Mouse (Mus musculus) lung, adult 2 months (tissue): Measurements from ENCODE around the gene Lrrc1. TPM values are rescaled to one million over a fixed set of nuclear protein-coding genes. Genes with fewer than 3 reads are reported as not detected.

ENCODE experiments used
- DNase-seq: peaks from one replicate; pipeline ENCODE4 v3.0.0; 2022
- H3K4me1 ChIP-seq: fragments of 200-500 bp; 2 replicates; pipeline ENCODE4 v1.6.1; 2011; ENCODE audit warnings: low read length; ENCODE audit not compliant: control insufficient read depth, insufficient read depth
- H3K4me3 ChIP-seq: fragments of 200-500 bp; replicated peaks from 2 replicates; pipeline ENCODE3; 2011; ENCODE audit warnings: low read depth, mild to moderate bottlenecking, control low read depth, low read length; ENCODE audit errors: extremely low read depth
- CTCF ChIP-seq: fragments of 200-500 bp; IDR thresholded peaks from 2 replicates; pipeline ENCODE4 v1.5.1; 2011; ENCODE audit warnings: mild to moderate bottlenecking, low read length, control low read depth; ENCODE audit not compliant: insufficient read depth
- POLR2A ChIP-seq: fragments of 200-500 bp; IDR thresholded peaks from 2 replicates; pipeline ENCODE4 v1.6.1; 2011; ENCODE audit warnings: low read depth, mild to moderate bottlenecking, control low read depth, low read length, borderline replicate concordance; ENCODE audit errors: extremely low read depth
- WGBS: fragments of 180-500 bp; shearing (Covaris S2); methylation state at CpG from one replicate; pipeline ENCODE4 v1.1.7; 2018; 5-methylcytosine and 5-hydroxymethylcytosine counted together
- polyA plus RNA-seq: library from polyadenylated mRNA; depleted of rRNA; stranded (reverse); fragments of >200 nt; gene quantifications from 2 replicates; pipeline ENCODE4 v1.2.3, GENCODE M21; 2012

Lrrc1 gene
- polyA plus RNA-seq, 1 experiment = 45.3 TPM

DNA sequence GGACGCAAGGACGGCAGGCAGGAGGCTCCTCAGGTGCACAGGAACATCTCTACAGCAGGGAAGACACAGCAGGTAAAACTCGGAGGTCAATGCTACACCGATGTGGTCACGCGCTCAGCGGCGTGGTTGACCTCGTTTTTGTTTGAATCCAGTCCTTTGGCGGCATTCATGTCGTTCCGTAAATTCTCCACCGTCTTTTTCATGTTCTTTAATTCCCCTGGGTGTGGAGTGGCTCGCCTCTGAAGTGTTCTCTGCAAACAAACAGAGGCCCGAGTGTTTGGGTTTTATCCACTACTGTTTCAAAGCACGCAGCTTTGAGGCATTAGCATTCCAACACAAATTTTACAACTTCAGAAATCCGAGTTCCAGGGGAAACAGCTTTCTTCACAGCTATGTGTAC is 112.6 kb downstream of the Lrrc1 start:
- WGBS = 63% methylated on average over 17 of the region's 17 CpGs
- DNase-seq = no peak
- TF ChIP-seq POLR2A (no peak), CTCF (no peak)
- Histone ChIP-seq H3K4me1 (peaks cover 8% of the 10 kb centered on the region), H3K4me3 (no peak overlapping the region)

DNA sequence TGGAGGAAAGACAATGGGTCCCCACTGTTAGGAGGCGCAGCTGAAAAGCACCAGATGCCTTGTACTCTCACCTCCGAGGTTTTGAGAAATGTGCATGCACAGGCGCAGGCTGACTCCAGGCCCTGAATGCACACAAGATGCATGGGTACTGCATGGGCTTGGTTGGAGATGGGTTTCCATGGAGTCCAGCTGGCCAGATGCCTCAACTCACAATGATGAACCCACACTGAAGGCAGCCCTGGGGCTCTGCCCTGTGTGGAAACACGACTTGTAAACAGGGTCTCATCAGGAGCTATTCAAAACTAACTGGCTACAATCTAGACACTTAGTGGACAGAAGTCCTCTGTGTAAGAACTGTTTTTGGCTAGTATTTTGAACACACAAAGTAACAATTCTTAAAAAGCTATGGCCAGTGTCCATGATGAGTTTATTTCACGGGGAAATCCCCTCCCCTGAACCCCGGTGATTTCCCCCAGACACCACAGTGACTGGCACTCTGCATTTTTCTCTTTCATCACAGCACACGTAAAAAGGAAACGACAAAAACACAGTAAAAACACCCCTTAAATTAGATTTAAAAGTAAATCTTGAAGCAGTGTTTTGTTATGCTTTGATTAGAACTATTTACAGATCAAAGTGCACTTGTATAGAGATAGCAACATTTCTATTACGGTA is 114.1 kb downstream of the Lrrc1 start:
- 79% methylated on average over 9 of the region's 9 CpGs for WGBS
- H3K4me1 ChIP-seq = peaks cover 8% of the 10 kb centered on the region
- TF ChIP-seq POLR2A (no peak), CTCF (no peak)
- DNase-seq = no peak
- H3K4me3 ChIP-seq = no peak overlapping the region

DNA sequence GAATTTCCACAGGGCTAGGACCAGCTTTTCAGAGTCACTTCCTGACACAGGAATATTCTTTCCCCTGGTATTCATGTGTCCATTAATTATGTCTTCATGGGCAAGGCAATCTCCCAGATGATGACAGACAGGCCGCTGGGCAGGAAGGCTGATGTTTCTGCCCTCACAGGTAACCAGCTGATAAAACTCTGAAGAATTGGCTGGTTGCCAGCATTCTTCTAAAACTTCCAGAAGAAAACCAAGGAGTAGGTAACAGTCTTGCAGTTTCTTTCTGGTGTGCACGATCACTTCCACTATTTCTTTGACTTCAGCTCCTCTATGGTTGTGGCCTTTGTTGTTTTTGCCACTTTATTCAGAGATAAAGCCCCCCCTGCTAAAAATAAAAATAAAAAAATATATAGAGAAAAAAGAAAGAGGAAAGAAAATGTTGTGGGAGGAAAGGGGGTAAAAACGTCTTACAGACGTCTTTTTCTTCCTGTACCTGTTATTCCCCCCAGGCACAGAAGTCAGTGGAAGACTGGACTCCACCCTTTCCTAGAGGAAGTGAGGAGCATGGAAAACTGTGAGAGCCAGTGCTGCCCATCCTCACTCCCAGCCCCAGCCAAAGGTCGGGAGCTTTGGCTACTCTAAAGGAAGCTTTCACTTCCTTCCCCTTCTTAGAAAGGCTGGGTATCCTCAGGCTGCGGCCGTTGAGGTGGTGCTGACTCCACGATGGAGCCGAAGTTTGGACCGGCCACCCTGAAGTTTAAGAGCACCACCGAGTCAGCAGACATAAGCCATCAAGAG is 115.2 kb downstream of the Lrrc1 start:
- H3K4me1 ChIP-seq = peaks cover 8% of the 10 kb centered on the region
- H3K4me3 ChIP-seq = no peak overlapping the region
- 46% methylated on average over 11 of the region's 11 CpGs for WGBS
- DNase-seq = no peak
- TF ChIP-seq CTCF (no peak), POLR2A (no peak)

DNA sequence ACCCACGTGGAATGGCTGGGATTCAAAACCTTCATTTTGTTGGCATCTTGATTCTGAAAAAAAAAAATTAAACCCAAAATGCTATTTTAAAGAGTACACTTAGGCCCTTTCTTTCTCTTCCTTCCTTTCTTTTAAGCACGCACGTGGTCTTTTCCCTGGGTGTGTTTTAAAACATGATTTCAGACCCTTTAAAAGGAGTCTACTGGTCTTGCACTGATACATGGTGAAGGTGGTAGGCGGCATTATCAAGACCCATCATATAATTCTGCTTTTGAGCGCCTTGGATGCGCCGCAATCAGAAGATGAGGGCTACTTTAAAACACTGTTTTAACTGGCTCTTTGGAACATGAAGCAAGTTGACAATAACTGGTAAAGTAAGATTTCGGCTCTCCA is 115.9 kb downstream of the Lrrc1 start:
- Histone ChIP-seq H3K4me3 (no peak overlapping the region), H3K4me1 (peaks cover 8% of the 10 kb centered on the region)
- 87% methylated on average over 8 of the region's 8 CpGs for WGBS
- TF ChIP-seq POLR2A (no peak), CTCF (no peak)
- DNase-seq = no peak

DNA sequence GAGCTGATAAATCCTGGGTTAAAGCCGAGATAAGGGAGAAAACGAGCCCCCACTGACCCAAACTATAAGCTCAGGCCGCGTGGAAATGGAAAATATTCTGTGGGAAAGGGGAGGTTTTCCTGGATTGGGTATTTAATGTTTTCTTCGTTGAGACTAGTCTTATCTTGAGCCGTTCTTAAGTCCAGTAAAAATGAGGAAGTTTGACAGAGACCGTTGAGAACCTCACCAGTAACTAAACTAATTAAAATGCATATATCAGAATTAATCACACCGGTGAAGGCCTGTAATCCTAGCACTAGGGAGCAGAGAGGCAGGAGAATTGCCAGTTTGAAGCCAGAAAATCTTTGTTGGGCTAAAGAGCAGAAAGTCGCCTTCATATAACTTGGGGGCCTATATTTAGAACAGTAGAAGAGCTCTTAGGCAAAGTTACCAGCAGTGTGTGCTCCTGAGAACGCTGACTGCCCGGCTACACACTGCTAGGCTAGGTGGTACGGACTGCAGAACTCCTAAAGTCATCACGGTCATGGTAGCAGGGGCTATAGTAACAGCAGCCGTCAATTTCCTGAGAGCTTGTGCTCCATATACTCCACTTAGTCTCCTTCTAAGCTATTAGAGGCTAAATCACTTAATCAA is 116.4 kb downstream of the Lrrc1 start:
- WGBS = 47% methylated on average over 14 of the region's 14 CpGs
- Histone ChIP-seq H3K4me3 (no peak overlapping the region), H3K4me1 (peaks cover 8% of the 10 kb centered on the region)
- DNase-seq = no peak
- TF ChIP-seq POLR2A = no peak
- TF ChIP-seq CTCF = no peak

DNA sequence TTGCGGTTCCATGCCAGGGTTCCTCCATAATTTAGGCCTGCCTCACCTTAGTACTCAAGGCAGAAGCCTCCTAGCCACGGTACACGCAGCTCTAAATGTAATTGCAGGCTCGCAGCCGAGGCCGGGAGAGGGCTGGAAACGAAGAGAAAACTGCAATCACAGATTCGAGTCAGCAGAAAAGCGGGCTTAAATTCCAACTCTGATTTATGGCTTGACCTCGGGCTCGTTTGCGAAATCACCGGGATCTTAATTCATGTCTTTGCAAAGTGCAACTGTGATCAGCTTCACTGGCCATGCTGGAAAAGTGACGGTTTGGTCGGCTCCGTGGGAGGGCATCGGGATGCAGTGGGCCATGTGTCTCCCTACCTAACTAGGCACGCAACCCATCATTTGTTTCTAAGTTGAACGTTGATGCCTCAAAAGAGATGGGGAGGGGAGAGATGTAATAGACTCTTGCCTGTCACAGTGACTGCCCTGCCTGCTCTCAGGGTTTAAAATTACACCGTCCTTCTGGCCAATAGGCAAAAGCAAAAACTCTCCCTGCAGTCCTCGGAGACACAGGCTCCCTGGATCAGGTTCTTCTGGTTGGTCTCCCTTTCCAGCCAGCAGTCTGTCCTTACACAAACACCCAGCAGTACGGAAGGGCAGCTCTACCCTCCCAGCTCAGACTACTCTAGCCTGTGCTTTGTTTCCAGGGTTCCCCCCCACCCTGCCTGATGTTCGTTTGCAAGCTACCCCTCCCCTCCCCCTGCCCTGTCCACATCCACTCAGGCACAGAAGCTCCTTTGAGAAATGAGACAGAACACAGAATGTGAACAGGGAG is 117.2 kb downstream of the Lrrc1 start:
- TF ChIP-seq CTCF (no peak), POLR2A (no peak)
- no peak overlapping the region for H3K4me3 ChIP-seq
- H3K4me1 ChIP-seq = peaks cover 8% of the 10 kb centered on the region
- WGBS = 47% methylated on average over 23 of the region's 23 CpGs
- DNase-seq = peak; percentile 34

DNA sequence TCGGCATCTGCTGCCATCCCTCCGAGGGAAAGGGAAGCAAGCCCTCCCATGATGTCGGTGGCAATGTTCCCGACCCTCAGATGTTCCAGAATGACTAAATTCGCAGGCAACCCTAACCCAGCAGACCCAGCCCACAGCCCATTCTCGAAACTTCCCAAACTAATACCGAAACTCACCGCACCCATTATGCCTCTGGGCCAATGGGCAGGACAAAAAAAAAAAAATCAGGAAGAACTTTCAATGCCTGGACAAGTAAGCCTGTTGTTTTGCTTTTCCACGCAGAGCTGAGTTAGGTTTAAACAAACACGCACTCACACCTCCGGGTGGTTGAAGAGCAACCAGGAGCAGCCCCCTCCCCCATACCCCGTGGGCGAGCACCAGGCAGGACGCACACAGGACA is 118.6 kb downstream of the Lrrc1 start:
- Histone ChIP-seq H3K4me1 (peaks cover 5% of the 10 kb centered on the region), H3K4me3 (no peak overlapping the region)
- 53% methylated on average over 14 of the region's 14 CpGs for WGBS
- no peak for DNase-seq
- TF ChIP-seq CTCF (no peak), POLR2A (no peak)

DNA sequence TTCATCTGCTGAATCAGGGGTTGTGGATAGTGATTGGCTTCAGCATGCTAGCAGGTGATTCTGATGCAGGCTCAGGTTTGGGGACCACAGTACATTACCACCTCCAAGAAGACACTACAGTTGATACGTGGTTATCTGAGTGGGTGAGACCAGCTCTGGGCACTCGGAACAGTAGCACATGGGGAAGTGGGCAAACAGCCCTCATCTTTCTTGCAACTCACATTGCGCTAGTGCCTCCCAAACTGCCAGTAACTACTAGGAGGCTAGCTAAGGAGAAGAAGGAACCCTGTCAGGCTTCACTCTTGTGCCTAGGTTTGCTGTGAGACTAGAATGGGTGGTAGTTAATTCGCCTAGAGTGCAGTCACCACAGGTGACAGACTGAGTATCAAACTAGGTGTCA is 119.1 kb downstream of the Lrrc1 start:
- Histone ChIP-seq H3K4me1 (peaks cover 5% of the 10 kb centered on the region), H3K4me3 (no peak overlapping the region)
- TF ChIP-seq POLR2A (no peak), CTCF (no peak)
- no peak for DNase-seq
- 79% methylated on average over 4 of the region's 4 CpGs for WGBS

DNA sequence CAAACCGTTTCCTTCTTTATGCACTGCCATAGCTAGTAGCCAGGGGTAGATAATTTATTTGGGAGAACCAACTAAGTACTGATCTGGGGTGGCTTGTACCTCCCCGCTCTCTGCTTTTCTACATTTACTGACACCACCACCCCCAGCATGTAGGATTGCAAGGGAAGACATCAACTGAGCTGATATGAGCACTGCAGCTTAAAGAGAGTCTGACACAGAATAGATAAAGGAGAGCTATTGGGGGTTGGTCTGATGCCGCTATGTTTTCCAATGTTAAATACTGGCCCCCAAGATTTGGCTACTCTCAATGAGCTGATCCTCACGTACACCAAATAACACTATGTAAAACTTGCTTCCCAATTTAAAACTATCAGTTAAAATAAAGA is 124.5 kb downstream of the Lrrc1 start:
- Histone ChIP-seq H3K4me3 (no peak overlapping the region), H3K4me1 (no peaks in the 10 kb centered on the region)
- no peak for DNase-seq
- 89% methylated on average over 4 of the region's 4 CpGs for WGBS
- TF ChIP-seq CTCF = no peak
- no peak for TF ChIP-seq POLR2A
